Mouse (Mus musculus) midbrain, embryonic 16.5 days (tissue): ENCODE results near the gene Zkscan5. TPM values are rescaled to one million over a fixed set of nuclear protein-coding genes. Genes with fewer than 3 reads are reported as not detected.

Experiments
- ATAC-seq: fragments of 200-750 bp; cut with Nextera tagmentation; 2 replicates; pipeline ENCODE4 v1.8.0; 2017; ENCODE audit warnings: moderate TSS enrichment
- H3K27ac ChIP-seq: fragments of 300-500 bp; sonication (generic); 2 replicates; pipeline ENCODE4 v1.5.1; 2014; ENCODE audit warnings: mild to moderate bottlenecking, low read length, mixed read lengths
- H3K27me3 ChIP-seq: fragments of 300-500 bp; sonication (generic); 2 replicates; pipeline ENCODE4 v1.6.1; 2014; ENCODE audit warnings: low read depth, low read length, mixed read lengths; ENCODE audit not compliant: control insufficient read depth, insufficient read depth
- H3K36me3 ChIP-seq: fragments of 300-500 bp; sonication (generic); 2 replicates; pipeline ENCODE4 v1.6.1; 2014; ENCODE audit warnings: mild to moderate bottlenecking, low read length, moderate library complexity, mixed read lengths; ENCODE audit not compliant: control insufficient read depth, insufficient read depth
- H3K4me1 ChIP-seq: fragments of 300-500 bp; sonication (generic); 2 replicates; pipeline ENCODE4 v1.6.1; 2014; ENCODE audit warnings: mild to moderate bottlenecking, low read length, mixed read lengths; ENCODE audit not compliant: control insufficient read depth, insufficient read depth
- H3K4me2 ChIP-seq: fragments of 300-500 bp; sonication (generic); 2 replicates; pipeline ENCODE4 v1.6.1; 2014; ENCODE audit warnings: mild to moderate bottlenecking, low read length, mixed read lengths
- H3K4me3 ChIP-seq: fragments of 300-500 bp; sonication (generic); 2 replicates; pipeline ENCODE4 v1.5.1; 2014; ENCODE audit warnings: low read depth, mild to moderate bottlenecking, low read length, moderate library complexity, mixed read lengths
- H3K9ac ChIP-seq: fragments of 300-500 bp; sonication (generic); 2 replicates; pipeline ENCODE4 v1.6.1; 2014; ENCODE audit warnings: low read depth, low read length, mixed read lengths
- H3K9me3 ChIP-seq: fragments of 300-500 bp; sonication (generic); replicated peaks from 2 replicates; pipeline ENCODE4 v1.6.1; 2014; ENCODE audit warnings: mild to moderate bottlenecking, low read length, mixed read lengths; ENCODE audit not compliant: control insufficient read depth, poor library complexity, severe bottlenecking
- WGBS: fragments of 180-500 bp; shearing (Covaris S2); extraction: QIAGEN DNeasy Blood & Tissue Kit; methylation state at CpG from one replicate; pipeline ENCODE4 v1.1.7; 2014; 5-methylcytosine and 5-hydroxymethylcytosine counted together
- polyA plus RNA-seq: library from polyadenylated mRNA; unstranded; fragments of >200 nt; fragmentation: Nextera tagmentation; extraction: Ambion mirVana; gene quantifications from 2 replicates; pipeline ENCODE4 v1.2.1, GENCODE M21; 2015

Gene Zkscan5
- polyA plus RNA-seq, 1 experiment from 2014 or later: 14.6 TPM

DNA sequence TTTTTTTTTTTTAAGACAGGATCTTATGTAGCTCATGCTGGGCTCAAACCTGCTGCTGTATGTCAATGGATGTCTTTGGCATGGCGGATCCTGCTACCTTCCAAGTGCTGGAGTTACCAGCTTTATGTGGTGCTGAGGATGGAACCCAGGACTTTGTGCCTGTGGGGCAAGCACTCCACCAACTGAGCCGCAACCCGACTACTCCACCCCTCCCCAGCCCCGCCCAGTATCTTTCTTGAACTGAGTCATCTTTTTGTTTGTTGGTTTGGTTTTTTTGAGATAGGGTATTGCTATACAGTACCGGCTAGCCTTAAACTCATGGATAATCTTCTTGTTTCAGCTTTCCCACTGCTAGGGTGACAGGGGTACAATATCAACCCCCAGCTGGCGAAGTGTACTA, 14.9 kb upstream of the Zkscan5 start:
- Histone ChIP-seq H3K36me3 (peaks cover 19% of the 10 kb centered on the region), H3K27ac (no peak overlapping the region), H3K4me3 (no peak overlapping the region), H3K9ac (no peak overlapping the region), H3K9me3 (no peaks in the 10 kb centered on the region), H3K27me3 (no peaks in the 10 kb centered on the region), H3K4me1 (peaks cover 15% of the 10 kb centered on the region), H3K4me2 (no peak overlapping the region)
- no peak for ATAC-seq
- 92% methylated on average over 6 of the region's 6 CpGs for WGBS

DNA sequence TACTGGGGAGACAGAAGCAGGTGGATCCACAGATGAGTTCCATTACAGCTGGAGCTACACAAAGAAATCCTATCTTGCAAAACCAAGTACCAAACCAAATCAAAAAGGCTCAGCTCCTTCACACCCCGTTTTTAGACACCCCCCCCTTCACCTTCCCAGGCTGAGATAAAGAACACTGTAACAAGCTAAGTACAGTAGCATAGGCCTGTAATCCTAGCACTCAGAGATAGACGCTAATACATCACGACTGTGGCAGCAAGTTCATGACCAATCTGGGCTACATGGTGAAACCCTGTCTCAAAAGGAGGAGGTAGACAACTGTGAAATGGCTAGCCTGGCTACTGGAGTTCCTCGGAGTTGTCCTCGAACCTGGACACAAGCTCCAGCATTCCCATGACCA, 14.0 kb upstream of the Zkscan5 start:
- Histone ChIP-seq H3K4me1 (peaks cover 15% of the 10 kb centered on the region), H3K4me2 (peak overlapping the region; percentile 79), H3K36me3 (peaks cover 26% of the 10 kb centered on the region), H3K27me3 (no peaks in the 10 kb centered on the region), H3K27ac (no peak overlapping the region; the same call in 1 of the 2 replicates), H3K9me3 (no peaks in the 10 kb centered on the region), H3K4me3 (peak overlapping the region; percentile 79), H3K9ac (peak overlapping the region; percentile 93)
- ATAC-seq: no peak
- WGBS: 57% methylated on average over 5 of the region's 5 CpGs

DNA sequence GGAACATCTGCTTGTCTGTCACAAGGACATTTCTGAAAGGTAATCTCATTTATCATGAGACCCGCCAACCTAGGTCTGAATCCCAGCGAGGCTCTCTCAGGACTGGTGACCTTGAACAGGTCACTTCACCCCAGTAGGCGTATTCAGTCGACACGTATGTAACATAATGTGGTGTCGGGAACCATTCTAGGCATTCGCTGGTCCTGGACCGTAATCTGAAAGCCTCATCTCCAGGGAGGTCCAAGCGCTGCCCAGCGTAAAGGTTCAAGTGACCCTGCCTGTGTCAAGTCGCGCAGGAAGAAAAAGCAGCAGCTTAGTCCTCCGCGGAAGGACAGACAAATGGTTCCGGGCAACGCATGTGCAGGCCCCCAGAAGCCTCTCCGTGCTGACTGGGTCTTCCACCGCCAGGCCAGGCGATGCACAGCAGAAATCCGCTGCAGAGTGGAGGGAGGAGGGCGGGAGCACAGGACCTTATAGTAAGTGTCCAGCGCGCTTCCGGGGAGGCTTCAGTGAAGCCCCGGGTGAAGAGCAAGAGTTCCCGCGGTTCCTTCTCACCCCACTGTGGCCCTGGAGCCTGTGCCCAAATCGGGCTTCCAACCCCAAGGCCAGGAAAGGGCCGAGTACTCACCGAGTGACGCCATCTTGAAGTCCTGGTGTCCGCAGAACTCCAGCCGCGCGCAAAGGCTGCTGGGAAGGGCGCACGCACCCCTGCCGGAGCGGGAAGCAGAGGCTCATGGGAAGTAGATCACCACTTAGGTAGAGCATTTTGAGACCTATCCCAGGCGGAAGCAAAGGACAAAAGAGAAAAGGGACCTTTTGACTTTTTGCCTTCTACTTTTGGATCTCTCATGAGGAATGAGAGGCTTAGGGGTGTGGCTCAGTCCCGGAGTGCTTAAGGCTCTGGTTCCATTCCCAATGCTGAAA, 13.2 kb upstream of the Zkscan5 start:
- peak overlapping the region; percentile 93 for H3K9ac ChIP-seq
- WGBS: 1% methylated on average over 41 of the region's 41 CpGs
- H3K4me2 ChIP-seq: peak overlapping the region; percentile 79
- peak overlapping the region; percentile 83 for H3K27ac ChIP-seq
- peaks cover 23% of the 10 kb centered on the region for H3K36me3 ChIP-seq
- peak; percentile 84 for ATAC-seq
- peaks cover 15% of the 10 kb centered on the region for H3K4me1 ChIP-seq
- H3K4me3 ChIP-seq: peak overlapping the region; percentile 79
- H3K9me3 ChIP-seq: no peaks in the 10 kb centered on the region
- no peaks in the 10 kb centered on the region for H3K27me3 ChIP-seq

DNA sequence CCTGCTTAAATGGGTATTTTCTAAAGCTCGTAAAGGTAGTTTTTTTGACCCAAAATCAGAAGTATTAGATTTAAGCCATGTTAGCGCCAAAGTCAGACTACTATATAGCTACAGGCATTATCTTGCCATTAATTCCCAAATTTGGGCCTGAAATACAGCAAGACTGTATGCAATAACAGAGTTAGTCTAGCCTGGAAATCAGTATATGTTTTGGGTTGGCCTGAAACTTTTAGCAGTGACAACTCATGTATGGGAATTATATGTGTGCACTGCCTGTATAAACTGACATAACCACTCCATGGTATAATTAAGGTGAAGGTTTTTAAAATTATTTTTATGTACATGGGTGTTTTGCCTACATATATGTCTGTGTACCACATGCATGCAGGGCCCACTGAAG, 12.4 kb upstream of the Zkscan5 start, which contains the start of gene Atp5j2:
Gene Atp5j2 (minus strand): TSS at position 101 of the 400 bp plus-strand sequence.
- H3K4me3 ChIP-seq: peak within 1 kb of the TSS; percentile 79
- H3K36me3 ChIP-seq: peaks cover 16% of the 10 kb centered on the region
- peak within 1 kb of the TSS; percentile 79 for H3K4me2 ChIP-seq
- ATAC-seq: no peak
- H3K9ac ChIP-seq: peak within 1 kb of the TSS; percentile 93
- peaks cover 15% of the 10 kb centered on the region for H3K4me1 ChIP-seq
- WGBS: 78% methylated on average over 2 of the region's 2 CpGs
- peak within 1 kb of the TSS; percentile 83 for H3K27ac ChIP-seq
- no peaks in the 10 kb centered on the region for H3K27me3 ChIP-seq
- no peaks in the 10 kb centered on the region for H3K9me3 ChIP-seq

DNA sequence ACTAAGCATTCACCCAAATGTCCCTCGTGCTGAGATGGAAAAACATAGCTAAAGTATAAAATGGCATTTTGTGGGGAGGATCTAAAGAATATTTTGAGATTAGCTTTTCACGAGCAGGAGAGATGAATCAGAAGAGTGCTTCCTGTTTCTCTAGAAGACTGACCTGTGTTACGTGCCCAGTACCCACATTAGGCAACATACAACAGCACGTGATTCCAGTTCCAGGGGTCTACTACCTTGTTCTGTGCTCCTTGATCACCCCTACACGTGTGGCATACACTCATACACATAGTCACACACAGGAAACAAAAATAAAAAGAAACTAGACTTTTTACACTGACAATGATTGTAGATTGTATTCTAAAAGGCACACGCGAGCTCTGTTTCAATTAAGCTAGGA, 4.0 kb upstream of the Zkscan5 start:
- peaks cover 8% of the 10 kb centered on the region for H3K36me3 ChIP-seq
- no peaks in the 10 kb centered on the region for H3K9me3 ChIP-seq
- 77% methylated on average over 7 of the region's 7 CpGs for WGBS
- H3K9ac ChIP-seq: no peak overlapping the region
- peaks cover 18% of the 10 kb centered on the region for H3K4me1 ChIP-seq
- no peaks in the 10 kb centered on the region for H3K27me3 ChIP-seq
- H3K27ac ChIP-seq: no peak overlapping the region
- no peak overlapping the region for H3K4me3 ChIP-seq
- ATAC-seq: no peak
- peak overlapping the region; percentile 94 for H3K4me2 ChIP-seq

DNA sequence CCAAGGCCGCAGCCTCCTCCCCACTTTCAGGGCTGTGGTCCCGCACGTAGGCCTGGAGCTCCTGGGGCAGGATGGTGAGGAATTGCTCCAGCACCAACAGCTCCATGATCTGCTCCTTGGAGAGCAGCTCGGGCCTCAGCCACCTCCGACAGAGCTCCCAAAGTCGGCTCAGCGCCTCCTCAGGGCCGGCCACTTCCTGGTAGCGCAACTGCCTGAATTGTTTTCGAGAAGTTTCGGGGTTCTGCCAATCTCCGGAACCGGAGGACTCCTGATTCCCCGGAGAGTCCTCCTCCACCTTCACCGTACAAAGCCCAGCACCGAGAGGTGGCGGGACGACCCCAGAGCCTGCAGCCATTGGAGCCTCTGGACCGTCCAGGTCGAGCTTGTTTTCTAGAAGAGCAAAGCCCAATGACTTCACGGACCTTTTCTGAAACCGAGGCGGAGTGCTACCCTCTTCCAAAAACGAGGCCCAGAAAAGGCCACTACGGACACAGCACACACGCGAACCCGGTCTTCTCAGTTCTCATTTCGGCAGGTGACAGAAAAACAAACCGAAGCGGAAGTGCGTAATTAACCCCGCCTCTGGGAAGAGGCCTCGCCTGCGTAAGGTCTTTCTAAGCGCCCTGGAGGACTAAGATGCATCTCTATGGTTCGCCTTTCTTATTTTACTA, 2.9 kb upstream of the Zkscan5 start, which contains the start of gene Zkscan14:
Gene Zkscan14 (minus strand): TSS at position 548 of the 671 bp plus-strand sequence.
- 3% methylated on average over 37 of the region's 37 CpGs for WGBS
- Histone ChIP-seq H3K27ac (peak within 1 kb of the TSS; percentile 73), H3K9me3 (no peaks in the 10 kb centered on the region), H3K36me3 (peaks cover 3% of the 10 kb centered on the region; the same call in 1 of the 2 replicates), H3K4me3 (peak within 1 kb of the TSS; percentile 84), H3K9ac (peak within 1 kb of the TSS; percentile 84), H3K27me3 (no peaks in the 10 kb centered on the region), H3K4me1 (peaks cover 23% of the 10 kb centered on the region), H3K4me2 (peak within 1 kb of the TSS; percentile 94)
- ATAC-seq: 0 out of 2 replicates have a peak, but pooled peaks have one; percentile 8

DNA sequence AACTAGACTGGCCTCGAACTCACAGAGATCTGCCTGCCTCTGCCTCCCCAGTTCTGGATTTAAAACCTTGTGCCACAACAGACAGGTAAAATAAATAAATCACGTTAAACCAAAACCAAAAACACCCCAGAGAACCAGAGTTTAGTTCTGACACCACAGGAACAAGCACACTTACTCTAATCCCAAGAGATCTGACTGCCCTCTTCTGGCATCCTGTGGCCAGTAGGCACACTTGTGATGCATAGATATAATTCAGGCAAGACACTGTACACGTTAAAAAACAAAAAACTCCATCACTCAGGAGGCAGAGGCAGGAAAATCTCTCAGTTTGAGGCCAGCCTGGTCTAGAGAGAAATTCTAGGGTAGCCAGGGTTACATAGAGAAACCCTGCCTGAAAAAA, 1.9 kb upstream of the Zkscan5 start:
- Histone ChIP-seq H3K4me2 (no peak overlapping the region), H3K27ac (no peak overlapping the region), H3K36me3 (peaks cover 5% of the 10 kb centered on the region; the same call in 1 of the 2 replicates), H3K4me1 (peaks cover 23% of the 10 kb centered on the region), H3K4me3 (no peak overlapping the region), H3K27me3 (no peaks in the 10 kb centered on the region), H3K9me3 (no peaks in the 10 kb centered on the region), H3K9ac (no peak overlapping the region)
- ATAC-seq: no peak
- WGBS: 46% methylated on average over 3 of the region's 3 CpGs

DNA sequence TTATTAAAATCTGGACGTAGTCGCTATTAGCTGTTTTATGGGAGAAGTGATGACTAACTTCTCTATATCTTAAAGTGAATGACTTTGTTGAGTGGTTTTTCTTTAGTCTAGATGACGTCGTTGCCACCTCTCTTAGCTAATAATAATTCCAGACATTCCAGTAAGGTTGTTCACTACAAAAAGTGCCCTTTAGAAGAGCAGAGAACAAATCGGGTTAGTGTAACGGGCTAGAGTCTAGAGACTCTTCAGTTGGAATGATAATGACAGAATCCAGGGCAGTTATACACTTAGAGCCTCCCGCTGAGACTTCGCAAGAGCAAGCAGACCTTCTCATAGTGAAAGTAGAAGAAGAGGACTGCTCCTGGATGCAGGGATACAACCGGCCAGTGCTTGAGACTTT, 679 bp downstream of the Zkscan5 start:
- peak overlapping the region; percentile 41 for H3K9ac ChIP-seq
- 22% methylated on average over 9 of the region's 9 CpGs for WGBS
- H3K27ac ChIP-seq: no peak overlapping the region

More for the DNA sequence above, 679 bp downstream of the Zkscan5 start:
- Histone ChIP-seq H3K4me2 (peak overlapping the region; percentile 58), H3K9me3 (no peaks in the 10 kb centered on the region), H3K4me3 (peak overlapping the region; percentile 61), H3K4me1 (peaks cover 23% of the 10 kb centered on the region), H3K36me3 (peaks cover 7% of the 10 kb centered on the region; the same call in 1 of the 2 replicates), H3K27me3 (no peaks in the 10 kb centered on the region)
- no peak for ATAC-seq
